ENCODE assay signal across 16 mouse cellular contexts in the genomic region with DNA sequence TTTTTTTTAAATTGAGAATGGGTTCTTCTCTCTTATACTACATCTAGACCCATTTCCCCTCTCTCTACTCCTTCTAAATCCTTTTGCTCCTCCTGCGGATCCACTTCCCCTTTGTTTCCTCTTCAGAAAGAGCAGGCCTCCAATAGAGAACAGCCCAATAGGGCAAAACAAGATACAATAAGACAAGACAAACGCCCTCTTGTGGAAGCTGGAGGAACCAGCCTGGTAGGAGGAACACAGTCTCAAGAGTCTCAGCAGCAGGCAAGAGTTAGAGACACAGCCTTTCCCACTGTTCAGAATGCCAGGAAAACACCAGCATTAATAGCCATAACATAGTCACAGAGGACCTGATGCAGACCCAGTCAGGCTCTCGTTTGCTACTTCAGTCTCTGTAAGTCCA.
A peak's percentile ranks its signal among the peaks of the same experiment; 100 is the strongest.
DNase-seq lines count a peak whose midpoint lies in the region; ATAC-seq and TF ChIP-seq lines count a peak whose summit lies in the region.
"Had no signal": no experiment of that assay in that cellular context is flagged by ENCODE, and none has a peak within 500 bp of the region (broad histone marks: within the 10 kb centered on the region; RNA-seq: fewer than 3 reads in every experiment).

No protein-coding gene starts in this region.

- TF ChIP-seq CTCF in hindbrain, postnatal 0 days (IDR thresholded peaks at IDR 0.05; ENCODE audit: low read depth), result peak; percentile 19
- TF ChIP-seq CTCF in lung, postnatal 0 days (IDR thresholded peaks at IDR 0.05), result peak; percentile 33; the same call in 1 of the 2 replicates

- DNase-seq in hindbrain, postnatal 0 days (ENCODE audit: low spot score), result no peak
- no peak for DNase-seq in lung, postnatal 0 days (ENCODE audit: low spot score)
- no peak for DNase-seq in lung, postnatal 10 days
- DNase-seq in NIH3T3 (ENCODE audit: low read depth), result peak; percentile 5
- DNase-seq in retina, postnatal 1 day, result peak; percentile 2
- DNase-seq in adrenal gland, adult 18-20 months (ENCODE audit: low spot score in 2 of 2), result no peak
- DNase-seq: cerebellum, adult 18-20 months; heart, adult 11 months; right cerebral cortex, postnatal 4 days had no signal

- H3K4me1 ChIP-seq in hindbrain, postnatal 0 days (ENCODE audit: insufficient read depth, low read length), result no peaks in the 10 kb centered on the region
- H3K4me1 ChIP-seq in hindbrain, embryonic 16.5 days (ENCODE audit: control insufficient read depth, insufficient read depth, low read depth, low read length), result no peaks in the 10 kb centered on the region
- H3K4me1 ChIP-seq in lung, postnatal 0 days (ENCODE audit: insufficient read depth, low read depth, low read length), result no peaks in the 10 kb centered on the region
- H3K4me1 ChIP-seq: embryonic facial prominence, embryonic 12.5 days; heart, embryonic 15.5 days; midbrain, embryonic 10.5 days had no signal

- H3K27ac ChIP-seq in hindbrain, postnatal 0 days, result no peak overlapping the region
- no peak overlapping the region for H3K27ac ChIP-seq in hindbrain, embryonic 16.5 days (ENCODE audit: low read depth, low read length)
- H3K27ac ChIP-seq in lung, postnatal 0 days (ENCODE audit: low read length), result no peak overlapping the region
- H3K27ac ChIP-seq: embryonic facial prominence, embryonic 12.5 days; heart, embryonic 15.5 days; midbrain, embryonic 10.5 days had no signal

- H3K27me3 ChIP-seq in hindbrain, postnatal 0 days (ENCODE audit: insufficient read depth, low read length), result no peaks in the 10 kb centered on the region
- no peaks in the 10 kb centered on the region for H3K27me3 ChIP-seq in hindbrain, embryonic 16.5 days (replicated peaks; ENCODE audit: control insufficient read depth, insufficient read depth, low read length)
- H3K27me3 ChIP-seq in lung, postnatal 0 days (replicated peaks; ENCODE audit: insufficient read depth, low read length), result no peaks in the 10 kb centered on the region
- H3K27me3 ChIP-seq: embryonic facial prominence, embryonic 12.5 days; heart, embryonic 15.5 days had no signal

- no peak overlapping the region for H3K9ac ChIP-seq in hindbrain, postnatal 0 days (replicated peaks; ENCODE audit: low read length)
- no peak overlapping the region for H3K9ac ChIP-seq in hindbrain, embryonic 16.5 days (ENCODE audit: low read depth, low read length)
- no peak overlapping the region for H3K9ac ChIP-seq in lung, postnatal 0 days (replicated peaks; ENCODE audit: low read depth)
- H3K9ac ChIP-seq: embryonic facial prominence, embryonic 12.5 days; heart, embryonic 15.5 days had no signal

- H3K4me2 ChIP-seq in hindbrain, postnatal 0 days (ENCODE audit: low read depth, low read length), result no peak overlapping the region
- H3K4me2 ChIP-seq in hindbrain, embryonic 16.5 days (ENCODE audit: low read length), result no peak overlapping the region
- H3K4me2 ChIP-seq in lung, postnatal 0 days (replicated peaks; ENCODE audit: low read depth, low read length), result no peak overlapping the region
- H3K4me2 ChIP-seq: embryonic facial prominence, embryonic 12.5 days; heart, embryonic 15.5 days; liver, embryonic 11.5 days had no signal

- H3K36me3 ChIP-seq in hindbrain, postnatal 0 days (ENCODE audit: insufficient read depth, low read length), result no peaks in the 10 kb centered on the region
- H3K36me3 ChIP-seq in hindbrain, embryonic 16.5 days (ENCODE audit: control insufficient read depth, insufficient read depth, low read length), result no peaks in the 10 kb centered on the region
- no peaks in the 10 kb centered on the region for H3K36me3 ChIP-seq in lung, postnatal 0 days (ENCODE audit: insufficient read depth, low read length)
- H3K36me3 ChIP-seq: embryonic facial prominence, embryonic 12.5 days; heart, embryonic 15.5 days; midbrain, embryonic 10.5 days had no signal

- 49% methylated on average over 3 of the region's 3 CpGs for WGBS in hindbrain, postnatal 0 days
- 52% methylated on average over 3 of the region's 3 CpGs for WGBS in hindbrain, embryonic 16.5 days
- WGBS in lung, postnatal 0 days, result 44% methylated on average over 3 of the region's 3 CpGs

- TF ChIP-seq EP300 in lung, postnatal 0 days (IDR thresholded peaks at IDR 0.05), result no peak

- H3K9me3 ChIP-seq in hindbrain, postnatal 0 days (ENCODE audit: low read length), result no peaks in the 10 kb centered on the region
- H3K9me3 ChIP-seq in hindbrain, embryonic 16.5 days (ENCODE audit: control insufficient read depth, low read length), result no peaks in the 10 kb centered on the region
- no peaks in the 10 kb centered on the region for H3K9me3 ChIP-seq in lung, postnatal 0 days (ENCODE audit: low read length)
- H3K9me3 ChIP-seq: embryonic facial prominence, embryonic 12.5 days; heart, embryonic 15.5 days; midbrain, embryonic 10.5 days had no signal

- no peak for ATAC-seq in hindbrain, postnatal 0 days
- no peak for ATAC-seq in hindbrain, embryonic 16.5 days
- no peak for ATAC-seq in lung, postnatal 0 days
- ATAC-seq: activated CD4-positive, CD25-positive, alpha-beta regulatory T cell, adult 4 months had no signal

- H3K4me3 ChIP-seq in hindbrain, postnatal 0 days (ENCODE audit: low read length), result no peak overlapping the region
- no peak overlapping the region for H3K4me3 ChIP-seq in hindbrain, embryonic 16.5 days (ENCODE audit: low read length)
- no peak overlapping the region for H3K4me3 ChIP-seq in lung, postnatal 0 days (ENCODE audit: low read depth, low read length)
- H3K4me3 ChIP-seq: embryonic facial prominence, embryonic 12.5 days; heart, embryonic 15.5 days; midbrain, embryonic 10.5 days; myocyte had no signal

Comparison
In these comparisons a context has a peak if more than half of its experiments do, and no peak if none do; other contexts are left out.
1. DNase-seq: peak in NIH3T3 (single experiment) and retina, postnatal 1 day (single experiment); none in hindbrain, postnatal 0 days (single experiment), lung, postnatal 0 days (single experiment), lung, postnatal 10 days (single experiment) and adrenal gland, adult 18-20 months (0 of 2).